Mouse (Mus musculus) ES-Bruce4 (cell line): ENCODE results near the gene Snx1. TPM values are rescaled to one million over a fixed set of nuclear protein-coding genes. Genes with fewer than 3 reads are reported as not detected.
A peak's percentile ranks its signal among the peaks of the same experiment; 100 is the strongest.

Experiments used
- H3K27ac ChIP-seq: 2 replicates; pipeline ENCODE4 v1.5.1; 2012; ENCODE audit warnings: low read length, inconsistent platforms; ENCODE audit not compliant: insufficient read depth
- H3K27me3 ChIP-seq: 2 replicates; pipeline ENCODE4 v1.6.1; 2012; ENCODE audit warnings: mild to moderate bottlenecking, low read length, inconsistent platforms; ENCODE audit not compliant: control insufficient read depth, poor library complexity, insufficient read depth, severe bottlenecking
- H3K36me3 ChIP-seq: 2 replicates; pipeline ENCODE4 v1.6.1; 2012; ENCODE audit warnings: inconsistent platforms, mild to moderate bottlenecking, low read length, moderate library complexity; ENCODE audit not compliant: control insufficient read depth, poor library complexity, insufficient read depth, severe bottlenecking
- H3K4me1 ChIP-seq: one replicate; pipeline ENCODE4 v1.8.1; 2011; ENCODE audit warnings: low read length; ENCODE audit not compliant: control insufficient read depth, insufficient read depth
- H3K4me3 ChIP-seq: 2 replicates; pipeline ENCODE4 v1.5.1; 2011; ENCODE audit warnings: low read depth, mild to moderate bottlenecking, low read length
- H3K9ac ChIP-seq: 2 replicates; pipeline ENCODE4 v1.6.1; 2012; ENCODE audit warnings: low read depth, mild to moderate bottlenecking, inconsistent platforms; ENCODE audit not compliant: poor library complexity, severe bottlenecking
- H3K9me3 ChIP-seq: replicated peaks from 2 replicates; pipeline ENCODE4 v1.6.1; 2012; ENCODE audit warnings: mild to moderate bottlenecking, low read length, inconsistent platforms; ENCODE audit not compliant: control insufficient read depth, poor library complexity, insufficient read depth, severe bottlenecking
- CTCF ChIP-seq: IDR thresholded peaks from one replicate; pipeline ENCODE4 v1.8.1; 2011; ENCODE audit warnings: low read depth, low read length
- EP300 ChIP-seq: IDR thresholded peaks from 2 replicates; pipeline ENCODE4 v1.6.1; 2011; ENCODE audit warnings: low read depth, low read length; ENCODE audit not compliant: insufficient read depth
- POLR2A ChIP-seq: IDR thresholded peaks from one replicate; pipeline ENCODE4 v1.8.1; 2011; ENCODE audit warnings: low read length; ENCODE audit not compliant: insufficient read depth
- polyA plus RNA-seq: library from polyadenylated mRNA; stranded (reverse); fragments of >200 nt; gene quantifications from 2 replicates; pipeline ENCODE4 v1.2.4, GENCODE M21; 2011; ENCODE audit warnings: low read depth; ENCODE audit not compliant: missing spikeins, insufficient read depth, insufficient read length

Gene Snx1
- polyA plus RNA-seq, 1 experiment, result 34.7 TPM

DNA sequence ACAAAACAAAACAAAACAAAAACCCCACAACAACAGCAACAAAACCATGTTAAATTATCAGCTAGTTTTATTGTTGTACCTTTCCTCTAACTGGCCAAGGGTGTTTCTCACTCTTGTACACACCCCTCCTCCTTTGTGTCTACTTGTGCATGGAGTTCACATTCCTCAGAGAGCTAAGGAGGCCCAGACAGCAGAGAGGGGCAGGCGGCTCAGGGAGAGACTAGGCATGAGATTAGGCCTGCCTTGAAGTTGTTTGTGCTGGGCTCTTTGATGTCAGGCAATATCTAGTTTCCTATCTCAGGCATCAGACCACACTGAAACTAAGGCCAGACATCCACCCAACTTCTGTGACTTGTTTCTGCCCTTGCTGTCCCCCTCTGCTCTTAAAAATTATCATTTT, 41.8 kb upstream of the Snx1 start:
- no peaks in the 10 kb centered on the region for H3K4me1 ChIP-seq

DNA sequence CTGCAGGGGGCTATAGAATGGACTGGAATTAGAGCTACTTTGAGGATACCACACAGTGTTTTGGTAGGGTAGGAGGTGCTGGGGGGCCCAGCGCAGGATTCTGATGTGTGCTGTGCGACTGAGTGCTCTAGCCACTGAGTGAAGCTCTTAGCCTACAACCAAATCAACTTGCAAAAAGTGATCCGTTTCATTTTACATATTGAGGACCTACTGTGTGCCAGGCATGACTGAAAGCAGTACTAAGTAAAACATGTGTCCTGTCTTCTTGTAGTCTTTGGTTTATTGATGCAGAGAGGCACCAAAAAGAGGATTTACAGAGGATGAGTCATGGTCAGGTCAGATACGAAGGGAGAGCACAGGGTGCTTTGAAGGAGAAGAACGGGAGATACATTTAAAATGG, 40.8 kb upstream of the Snx1 start:
- H3K36me3 ChIP-seq, result no peaks in the 10 kb centered on the region
- H3K4me3 ChIP-seq, result no peak overlapping the region
- H3K9ac ChIP-seq, result no peak overlapping the region
- no peak overlapping the region for H3K27ac ChIP-seq
- no peak for TF ChIP-seq CTCF
- H3K4me1 ChIP-seq, result no peaks in the 10 kb centered on the region
- no peaks in the 10 kb centered on the region for H3K9me3 ChIP-seq
- H3K27me3 ChIP-seq, result no peaks in the 10 kb centered on the region

More for the DNA sequence above, 41.8 kb upstream of the Snx1 start:
- TF ChIP-seq EP300, result no peak
- no peak for TF ChIP-seq POLR2A
- no peak for TF ChIP-seq CTCF
- H3K4me3 ChIP-seq, result no peak overlapping the region
- no peak overlapping the region for H3K9ac ChIP-seq
- H3K27me3 ChIP-seq, result no peaks in the 10 kb centered on the region
- no peaks in the 10 kb centered on the region for H3K9me3 ChIP-seq
- H3K27ac ChIP-seq, result no peak overlapping the region
- no peaks in the 10 kb centered on the region for H3K36me3 ChIP-seq

- H3K4me1 ChIP-seq, result no peaks in the 10 kb centered on the region
- TF ChIP-seq CTCF (peak; percentile 19), POLR2A (no peak)
- no peaks in the 10 kb centered on the region for H3K36me3 ChIP-seq
- no peaks in the 10 kb centered on the region; the same call in 1 of the 2 replicates for H3K27me3 ChIP-seq
- H3K4me3 ChIP-seq, result no peak overlapping the region
- H3K27ac ChIP-seq, result no peak overlapping the region
- H3K9ac ChIP-seq, result no peak overlapping the region
- peaks cover 2% of the 10 kb centered on the region; the same call in 1 of the 2 replicates for H3K9me3 ChIP-seq
Measured at GRCm38 (mm10) chr9:66162995-66163394, 36.6 kb upstream of the Snx1 start.

- Histone ChIP-seq H3K36me3 (no peaks in the 10 kb centered on the region), H3K9me3 (peaks cover 2% of the 10 kb centered on the region; the same call in 1 of the 2 replicates), H3K4me1 (no peaks in the 10 kb centered on the region), H3K27ac (no peak overlapping the region), H3K27me3 (no peaks in the 10 kb centered on the region; the same call in none of the 2 replicates), H3K9ac (no peak overlapping the region), H3K4me3 (no peak overlapping the region)
- TF ChIP-seq CTCF (peak; percentile 16), POLR2A (no peak)
Measured at GRCm38 (mm10) chr9:66160155-66160554, 33.8 kb upstream of the Snx1 start.

DNA sequence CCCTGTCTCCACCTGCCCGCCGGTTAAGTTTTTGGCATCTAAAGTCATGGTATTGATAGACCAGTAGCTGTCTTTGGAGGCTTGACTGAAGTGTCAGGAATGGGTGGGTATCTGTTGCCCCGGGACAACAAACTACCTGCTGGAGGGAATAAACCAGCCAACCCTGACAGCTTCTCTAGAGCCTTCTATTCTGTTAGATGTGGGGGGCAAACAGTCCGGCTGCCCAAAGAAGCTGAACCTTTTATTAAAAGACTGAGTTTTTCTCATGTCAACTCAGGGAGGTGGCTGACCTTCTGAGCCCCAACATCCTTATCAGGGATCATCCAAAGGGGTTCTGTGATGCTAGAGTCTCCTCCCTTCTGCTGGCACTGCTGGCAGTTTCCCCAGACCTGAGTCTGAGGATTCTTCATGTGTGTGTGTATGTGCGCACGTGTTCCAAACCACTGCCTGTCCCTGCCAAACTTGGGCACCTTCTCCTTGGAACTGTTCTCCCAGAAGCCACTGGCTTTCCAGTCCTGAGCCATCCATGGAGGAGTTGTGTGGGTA, 32.6 kb upstream of the Snx1 start:
- Histone ChIP-seq H3K4me3 (no peak overlapping the region), H3K27ac (no peak overlapping the region), H3K36me3 (no peaks in the 10 kb centered on the region), H3K9ac (no peak overlapping the region), H3K4me1 (no peaks in the 10 kb centered on the region), H3K27me3 (no peaks in the 10 kb centered on the region; the same call in none of the 2 replicates), H3K9me3 (peaks cover 2% of the 10 kb centered on the region; the same call in 1 of the 2 replicates)
- TF ChIP-seq POLR2A (no peak), CTCF (no peak), EP300 (no peak)

DNA sequence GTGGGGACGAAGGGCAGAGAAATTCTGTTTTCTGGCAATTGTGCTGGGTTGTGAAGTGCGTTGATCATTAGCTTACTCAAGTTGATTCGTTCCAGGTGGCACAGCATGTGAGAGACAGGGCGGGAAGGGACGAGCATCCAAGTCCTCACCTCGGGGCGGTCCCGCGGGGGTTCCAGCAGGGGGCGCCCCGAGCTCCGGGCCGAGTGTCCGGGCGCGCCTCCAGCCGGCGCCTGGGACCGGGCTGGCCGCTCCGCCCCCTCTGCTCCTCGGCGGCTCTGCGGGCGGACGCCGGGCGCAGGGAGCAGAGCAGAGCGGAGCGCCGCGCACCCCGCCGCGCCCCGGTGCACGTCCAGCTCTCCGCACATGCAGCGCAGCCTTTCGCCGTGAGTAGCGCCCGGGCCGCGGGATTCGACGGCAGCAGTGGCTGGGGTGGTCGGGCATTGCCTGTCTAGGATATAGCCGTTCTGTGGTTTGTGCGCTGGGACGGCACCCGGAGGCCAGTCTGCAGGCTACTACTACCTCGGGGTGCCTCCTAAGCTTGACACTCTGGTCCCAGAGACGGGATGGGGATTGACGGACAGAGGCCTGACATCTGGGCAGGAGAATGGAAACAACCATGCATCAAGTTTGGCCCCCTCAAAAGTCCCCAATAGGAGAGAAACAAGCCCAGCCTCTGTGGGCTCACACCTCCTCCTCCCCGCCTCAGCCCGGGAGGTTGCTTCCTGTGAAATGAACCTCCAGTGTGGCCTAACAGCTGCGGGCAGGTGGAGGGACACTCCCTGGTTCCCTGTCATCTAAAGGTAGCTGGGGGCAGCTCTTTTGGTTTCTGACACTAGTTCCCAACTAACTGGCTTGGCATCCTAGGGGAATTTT, 31.8 kb upstream of the Snx1 start, which contains the start of gene Dapk2:
Dapk2 (plus strand) TSS at position 266 of the 873 bp plus-strand sequence.
- Histone ChIP-seq H3K27me3 (no peaks in the 10 kb centered on the region; the same call in none of the 2 replicates), H3K9ac (peak within 1 kb of the TSS; percentile 47), H3K4me1 (no peaks in the 10 kb centered on the region), H3K4me3 (peak within 1 kb of the TSS; percentile 75), H3K27ac (no peak within 1 kb of the TSS), H3K9me3 (peaks cover 2% of the 10 kb centered on the region; the same call in 1 of the 2 replicates), H3K36me3 (no peaks in the 10 kb centered on the region)
- no peak for TF ChIP-seq POLR2A
- peak; percentile 44 for TF ChIP-seq CTCF
